Mouse (Mus musculus): Measurements from ENCODE around the gene Anapc13. TPM values are rescaled to one million over a fixed set of nuclear protein-coding genes. Genes with fewer than 3 reads are reported as not detected.
A peak's percentile ranks its signal among the peaks of the same experiment; 100 is the strongest.

Anapc13 gene
- polyA plus RNA-seq, 1 experiment = 65.4 TPM

DNA sequence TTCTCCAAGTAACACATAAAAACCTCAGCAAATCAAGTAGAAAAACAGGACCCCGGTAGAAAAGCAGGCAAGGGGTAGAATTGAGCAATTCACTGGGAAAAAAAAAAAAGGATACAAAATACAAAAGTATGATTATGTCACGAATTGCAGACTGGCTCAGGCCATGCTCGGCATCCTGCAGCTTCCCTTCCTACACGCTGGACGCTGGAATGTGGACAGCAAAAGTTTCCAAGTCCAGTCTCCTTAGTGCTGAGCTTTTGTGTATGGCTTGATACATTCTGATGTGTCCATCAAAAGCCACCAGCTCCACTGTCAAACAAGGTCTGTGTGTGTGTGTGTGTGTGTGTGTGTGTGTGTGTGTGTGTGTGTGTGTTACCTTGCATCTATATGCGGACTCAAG is 15.4 kb downstream of the Anapc13 start:
- TF ChIP-seq CTCF (IDR thresholded peaks at IDR 0.05; ENCODE audit: insufficient read depth, low read length) = no peak
- no peak for TF ChIP-seq POLR2A (IDR thresholded peaks at IDR 0.05; ENCODE audit: borderline replicate concordance, extremely low read depth, low read depth, low read length)
- Histone ChIP-seq H3K4me3 (replicated peaks; ENCODE audit: extremely low read depth, low read depth, low read length) (no peak overlapping the region), H3K4me1 (ENCODE audit: control insufficient read depth, insufficient read depth, low read length) (peaks cover 8% of the 10 kb centered on the region)
- WGBS = 56% methylated on average over 6 of the region's 6 CpGs
- DNase-seq = no peak

DNA sequence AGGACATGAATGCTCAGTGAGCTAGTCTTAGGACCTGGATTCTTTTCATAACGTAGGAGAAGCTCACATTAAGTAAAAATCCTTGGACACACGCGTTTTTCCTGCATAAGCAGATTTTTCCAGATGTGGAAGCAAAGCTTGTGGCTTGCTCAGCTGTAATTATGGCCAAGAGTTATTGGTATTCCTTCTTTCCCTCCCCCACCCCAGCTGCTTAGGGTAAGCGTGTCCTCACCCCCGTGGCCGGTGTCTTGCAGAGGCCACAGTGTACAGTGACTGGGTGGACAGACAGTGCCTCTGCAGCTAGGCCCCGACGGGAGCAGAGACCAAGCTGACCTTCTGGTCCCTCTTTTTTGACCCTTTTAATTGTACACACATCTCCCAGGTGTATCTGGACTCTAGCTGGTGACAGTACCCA is 17.0 kb downstream of the Anapc13 start:
- no peak for DNase-seq
- no peak for TF ChIP-seq CTCF (IDR thresholded peaks at IDR 0.05; ENCODE audit: insufficient read depth, low read length)
- no peak for TF ChIP-seq POLR2A (IDR thresholded peaks at IDR 0.05; ENCODE audit: borderline replicate concordance, extremely low read depth, low read depth, low read length)
- Histone ChIP-seq H3K4me1 (ENCODE audit: control insufficient read depth, insufficient read depth, low read length) (peaks cover 8% of the 10 kb centered on the region), H3K4me3 (replicated peaks; ENCODE audit: extremely low read depth, low read depth, low read length) (no peak overlapping the region)
- 28% methylated on average over 8 of the region's 8 CpGs for WGBS

DNA sequence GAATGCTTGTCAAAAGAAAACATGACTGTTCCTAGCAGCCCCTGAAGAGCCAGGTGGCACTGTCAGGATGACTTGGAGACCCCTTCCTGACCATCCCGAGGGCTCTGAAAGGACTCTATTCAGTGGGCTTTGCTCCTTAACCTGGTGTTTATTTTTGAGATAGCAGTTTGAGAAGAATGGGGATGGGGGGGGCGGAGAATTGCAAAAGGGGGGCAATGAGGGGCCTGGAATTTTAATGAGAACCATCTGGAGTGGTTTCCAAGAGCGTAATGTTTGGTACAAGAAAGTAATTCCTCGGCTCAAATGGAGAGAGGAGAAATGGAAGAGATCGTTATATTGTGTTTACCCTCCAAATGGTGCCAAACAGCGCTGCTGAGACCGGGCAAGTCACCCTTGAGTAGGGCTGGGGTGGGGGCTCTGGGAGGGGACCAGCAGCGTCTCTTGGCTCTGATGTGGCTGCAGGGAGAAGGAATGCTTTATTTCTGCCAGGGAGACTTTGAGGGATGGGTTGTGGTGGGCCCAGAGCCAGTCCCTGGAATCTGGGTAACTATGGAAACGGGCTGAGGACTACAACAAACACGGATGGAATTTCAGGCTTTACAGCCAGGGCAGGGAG is 17.5 kb downstream of the Anapc13 start:
- peak; percentile 75 for DNase-seq
- TF ChIP-seq POLR2A (IDR thresholded peaks at IDR 0.05; ENCODE audit: borderline replicate concordance, extremely low read depth, low read depth, low read length) (0 out of 2 replicates have a peak, but pooled peaks have one; percentile 8), CTCF (IDR thresholded peaks at IDR 0.05; ENCODE audit: insufficient read depth, low read length) (no peak)
- whole genome bisulfite sequencing = 28% methylated on average over 10 of the region's 10 CpGs
- peaks cover 8% of the 10 kb centered on the region for H3K4me1 ChIP-seq (ENCODE audit: control insufficient read depth, insufficient read depth, low read length)
- no peak overlapping the region for H3K4me3 ChIP-seq (replicated peaks; ENCODE audit: extremely low read depth, low read depth, low read length)

DNA sequence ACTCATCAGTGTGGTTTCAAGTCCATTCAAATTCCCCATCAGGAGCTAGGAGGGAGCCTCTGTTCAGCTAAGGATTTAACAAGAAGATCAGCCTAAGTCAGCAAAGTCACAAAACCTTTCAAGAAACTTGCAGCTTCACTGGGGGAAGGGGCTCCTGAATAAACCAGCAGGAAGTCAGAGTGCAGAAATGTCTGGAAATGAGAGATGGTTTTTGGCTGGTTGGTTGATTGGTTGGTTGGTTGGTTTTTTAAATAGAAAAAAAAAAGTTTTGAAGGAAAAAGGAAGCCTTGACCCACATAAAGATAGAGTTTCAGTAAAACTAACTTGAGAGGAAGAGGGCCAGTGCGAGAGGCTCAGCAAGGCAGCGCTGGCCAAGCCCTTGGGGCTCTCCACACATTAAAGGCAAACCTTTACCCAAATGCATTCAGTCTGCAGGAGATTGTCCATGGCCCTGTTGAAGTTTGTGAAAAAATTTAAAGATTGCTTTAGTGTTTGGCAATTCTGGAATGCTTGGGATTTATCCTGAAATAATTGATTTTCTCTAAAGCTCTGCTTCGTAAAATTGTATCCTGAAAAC is 19.1 kb downstream of the Anapc13 start:
- no peak for DNase-seq
- Histone ChIP-seq H3K4me3 (replicated peaks; ENCODE audit: extremely low read depth, low read depth, low read length) (no peak overlapping the region), H3K4me1 (ENCODE audit: control insufficient read depth, insufficient read depth, low read length) (peaks cover 9% of the 10 kb centered on the region)
- WGBS = 77% methylated on average over 3 of the region's 3 CpGs
- TF ChIP-seq POLR2A (IDR thresholded peaks at IDR 0.05; ENCODE audit: borderline replicate concordance, extremely low read depth, low read depth, low read length) (no peak), CTCF (IDR thresholded peaks at IDR 0.05; ENCODE audit: insufficient read depth, low read length) (no peak)

DNA sequence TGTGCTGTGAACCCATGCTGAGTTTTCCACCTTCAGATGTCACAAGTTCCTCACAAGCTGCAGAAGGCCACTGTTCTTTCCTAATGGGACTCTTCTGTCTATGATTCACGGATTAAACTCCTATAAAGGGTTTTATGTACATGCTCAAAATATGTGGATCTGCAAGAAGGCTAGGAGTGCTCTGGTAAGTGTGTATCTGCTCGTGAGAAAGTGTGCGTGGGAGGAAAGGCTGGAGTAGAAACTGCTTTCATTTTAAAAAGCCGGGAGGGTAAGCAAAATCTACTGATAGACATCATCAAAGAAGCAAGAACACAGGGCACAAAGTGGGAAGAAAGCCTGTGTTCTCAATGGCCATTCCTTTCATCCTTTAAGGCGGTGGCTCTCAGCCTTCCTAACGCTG is 20.9 kb downstream of the Anapc13 start:
- Histone ChIP-seq H3K4me3 (replicated peaks; ENCODE audit: extremely low read depth, low read depth, low read length) (no peak overlapping the region), H3K4me1 (ENCODE audit: control insufficient read depth, insufficient read depth, low read length) (peaks cover 9% of the 10 kb centered on the region)
- no peak for DNase-seq
- 70% methylated on average over 6 of the region's 6 CpGs for WGBS
- no peak for TF ChIP-seq POLR2A (IDR thresholded peaks at IDR 0.05; ENCODE audit: borderline replicate concordance, extremely low read depth, low read depth, low read length)
- TF ChIP-seq CTCF (IDR thresholded peaks at IDR 0.05; ENCODE audit: insufficient read depth, low read length) = no peak

DNA sequence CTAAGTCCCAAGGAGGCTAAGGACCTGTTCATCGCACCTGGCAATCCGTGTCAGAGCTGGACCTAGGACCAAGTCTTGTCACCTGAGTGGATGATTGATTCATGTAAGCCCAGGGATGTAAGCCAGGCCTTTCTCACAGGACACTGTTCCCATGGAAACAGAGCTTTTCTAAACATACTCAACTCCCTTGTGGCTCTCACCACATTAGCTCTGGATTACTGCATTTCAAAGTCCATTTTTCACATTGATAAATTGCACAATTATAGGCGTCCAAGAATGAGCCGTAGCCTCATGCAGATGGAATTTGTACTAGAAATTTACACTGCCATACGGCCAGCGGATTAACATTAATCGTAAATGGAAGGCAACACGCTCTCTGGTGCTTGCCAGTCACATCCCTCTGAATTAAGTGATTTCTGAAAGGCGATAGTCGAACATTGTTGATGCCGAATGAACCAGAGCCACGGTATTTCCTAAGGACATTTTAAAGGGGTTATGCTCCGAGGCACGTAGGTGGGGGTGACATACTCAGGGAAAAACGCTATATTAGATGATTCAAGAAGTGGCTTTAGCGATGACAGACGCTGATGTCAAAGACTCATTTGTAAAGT is 23.9 kb downstream of the Anapc13 start:
- 50% methylated on average over 17 of the region's 17 CpGs for WGBS
- peaks cover 2% of the 10 kb centered on the region for H3K4me1 ChIP-seq (ENCODE audit: control insufficient read depth, insufficient read depth, low read length)
- no peak overlapping the region for H3K4me3 ChIP-seq (replicated peaks; ENCODE audit: extremely low read depth, low read depth, low read length)
- no peak for DNase-seq
- TF ChIP-seq CTCF (IDR thresholded peaks at IDR 0.05; ENCODE audit: insufficient read depth, low read length) (no peak), POLR2A (IDR thresholded peaks at IDR 0.05; ENCODE audit: borderline replicate concordance, extremely low read depth, low read depth, low read length) (no peak)

DNA sequence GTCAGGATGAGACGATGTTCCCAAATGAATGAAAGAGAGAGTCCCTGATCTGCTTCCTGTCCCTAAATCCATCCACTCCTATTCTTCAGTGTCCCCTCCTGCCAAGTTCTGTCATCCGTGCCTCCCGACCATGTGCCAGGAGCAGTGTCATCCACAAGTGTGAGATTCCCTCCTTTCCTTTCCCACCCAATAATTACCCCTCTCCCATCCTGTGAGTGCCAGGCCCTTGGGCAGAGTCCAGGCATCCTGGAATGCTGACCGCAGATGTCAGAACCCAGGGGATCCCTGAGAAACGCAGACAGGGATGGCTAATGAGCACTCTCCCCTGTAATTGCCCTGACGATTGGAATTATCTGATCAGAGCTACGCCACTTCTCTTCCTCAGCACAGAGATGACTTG is 24.5 kb downstream of the Anapc13 start:
- TF ChIP-seq CTCF (IDR thresholded peaks at IDR 0.05; ENCODE audit: insufficient read depth, low read length) (no peak), POLR2A (IDR thresholded peaks at IDR 0.05; ENCODE audit: borderline replicate concordance, extremely low read depth, low read depth, low read length) (no peak)
- WGBS = 36% methylated on average over 7 of the region's 7 CpGs
- H3K4me1 ChIP-seq (ENCODE audit: control insufficient read depth, insufficient read depth, low read length) = peaks cover 2% of the 10 kb centered on the region
- H3K4me3 ChIP-seq (replicated peaks; ENCODE audit: extremely low read depth, low read depth, low read length) = no peak overlapping the region
- no peak for DNase-seq

DNA sequence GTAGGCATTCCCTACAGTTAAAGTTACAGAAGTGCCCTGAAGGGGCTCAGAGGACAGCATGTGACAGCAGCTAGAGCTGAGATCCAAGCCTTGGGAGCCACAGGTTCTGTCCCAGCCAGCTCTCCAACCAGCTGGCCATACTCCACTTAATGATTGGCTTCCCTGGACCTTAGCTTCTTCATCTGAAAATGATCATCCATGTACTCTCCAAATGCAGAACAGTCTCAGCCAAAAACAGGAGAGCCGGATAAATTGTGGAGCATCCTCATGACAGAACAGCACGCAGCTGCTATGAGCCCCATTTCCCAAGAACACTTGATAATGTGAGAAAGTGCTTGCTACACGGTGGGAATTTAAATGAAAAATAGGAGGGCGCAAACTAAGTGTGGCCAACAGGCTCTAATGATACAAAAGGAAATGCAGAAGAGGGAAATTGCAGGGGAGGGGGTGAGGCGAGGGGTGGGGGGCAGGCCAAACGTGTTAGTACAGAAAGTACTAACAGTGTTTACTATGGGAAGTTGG is 25.2 kb downstream of the Anapc13 start:
- Histone ChIP-seq H3K4me1 (ENCODE audit: control insufficient read depth, insufficient read depth, low read length) (peaks cover 2% of the 10 kb centered on the region), H3K4me3 (replicated peaks; ENCODE audit: extremely low read depth, low read depth, low read length) (no peak overlapping the region)
- 55% methylated on average over 6 of the region's 6 CpGs for WGBS
- TF ChIP-seq POLR2A (IDR thresholded peaks at IDR 0.05; ENCODE audit: borderline replicate concordance, extremely low read depth, low read depth, low read length) (no peak), CTCF (IDR thresholded peaks at IDR 0.05; ENCODE audit: insufficient read depth, low read length) (no peak)
- no peak for DNase-seq

DNA sequence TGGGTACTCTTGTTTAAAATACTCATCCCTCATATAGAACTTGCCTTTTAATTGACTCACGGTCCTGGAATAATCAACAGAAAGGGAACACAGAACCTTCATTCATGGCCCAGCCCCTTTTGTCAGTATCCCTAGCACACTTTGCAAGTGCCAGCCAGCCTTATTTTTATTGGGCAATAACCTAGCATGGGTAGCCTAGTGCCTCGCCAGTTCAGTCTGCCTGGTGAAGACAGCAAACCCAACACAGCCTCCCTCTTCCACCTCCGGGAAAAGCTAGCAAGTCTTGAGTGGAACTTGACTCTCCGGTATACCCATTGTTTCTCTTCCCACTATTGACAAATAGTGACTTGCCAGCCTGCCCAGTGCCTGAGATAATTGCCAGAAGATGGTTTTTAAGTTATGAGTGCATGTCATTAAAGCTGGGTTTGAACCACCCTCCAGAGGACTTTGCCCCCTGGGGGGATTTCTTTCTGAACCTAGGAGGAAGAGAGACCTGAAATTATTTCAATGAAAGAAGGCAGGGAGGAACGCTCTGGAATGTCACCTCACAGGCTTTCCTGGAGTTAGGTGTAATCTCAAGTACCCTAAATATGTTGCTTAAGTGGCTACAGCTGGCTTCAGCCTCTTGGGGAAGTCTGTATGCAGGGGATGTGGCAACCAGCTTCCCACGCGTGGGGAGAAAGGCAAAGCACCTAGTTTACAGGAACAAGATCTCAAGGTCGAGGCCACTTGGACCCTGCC is 30.4 kb downstream of the Anapc13 start:
- Histone ChIP-seq H3K4me3 (replicated peaks; ENCODE audit: extremely low read depth, low read depth, low read length) (no peak overlapping the region), H3K4me1 (ENCODE audit: control insufficient read depth, insufficient read depth, low read length) (no peaks in the 10 kb centered on the region)
- DNase-seq = peak; percentile 60
- TF ChIP-seq CTCF (IDR thresholded peaks at IDR 0.05; ENCODE audit: insufficient read depth, low read length) (no peak), POLR2A (IDR thresholded peaks at IDR 0.05; ENCODE audit: borderline replicate concordance, extremely low read depth, low read depth, low read length) (no peak)
- WGBS = 56% methylated on average over 8 of the region's 8 CpGs

All from lung, adult 2 months (tissue).